Comparison of ENCODE assay signal across 19 mouse cellular contexts in genomic region chr9:114603876-114604540, GRCm38 (mm10). TPM values are rescaled to one million over a fixed set of nuclear protein-coding genes. Genes with fewer than 3 reads are reported as not detected.
DNase-seq lines count a peak whose midpoint lies in the region; ATAC-seq and TF ChIP-seq lines count a peak whose summit lies in the region.
"Had no signal": no experiment of that assay in that cellular context is flagged by ENCODE, and none has a peak within 500 bp of the region (broad histone marks: within the 10 kb centered on the region; RNA-seq: fewer than 3 reads in every experiment).

No protein-coding gene starts in this region.

- intact Hi-C loops in heart, postnatal 10 days (cut with DNase I) = no loop called here

- H3K4me2 ChIP-seq in hindbrain, embryonic 16.5 days (ENCODE audit: low read length) = no peak overlapping the region
- H3K4me2 ChIP-seq in forebrain, embryonic 16.5 days (ENCODE audit: low read length) = no peak overlapping the region
- H3K4me2 ChIP-seq: forebrain, embryonic 12.5 days; intestine, embryonic 15.5 days; limb, embryonic 13.5 days; midbrain, embryonic 12.5 days; neural tube, embryonic 15.5 days had no signal

- peak; percentile 76 for ATAC-seq in hindbrain, embryonic 16.5 days
- ATAC-seq in forebrain, embryonic 16.5 days = no peak
- ATAC-seq: intestine, embryonic 15.5 days had no signal

- peak overlapping the region; percentile 43 for H3K27ac ChIP-seq in thymus, adult 2 months (ENCODE audit: control insufficient read depth, insufficient read depth, low read length)
- H3K27ac ChIP-seq in hindbrain, embryonic 16.5 days (ENCODE audit: low read depth, low read length) = peak overlapping the region; percentile 39; the same call in 1 of the 2 replicates
- no peak overlapping the region for H3K27ac ChIP-seq in forebrain, embryonic 16.5 days (ENCODE audit: low read length)
- H3K27ac ChIP-seq: forebrain, embryonic 12.5 days; intestine, embryonic 15.5 days; limb, embryonic 13.5 days; midbrain, embryonic 12.5 days; neural tube, embryonic 15.5 days had no signal

- H3K9ac ChIP-seq in hindbrain, embryonic 16.5 days (ENCODE audit: low read depth, low read length) = no peak overlapping the region
- no peak overlapping the region for H3K9ac ChIP-seq in forebrain, embryonic 16.5 days (replicated peaks; ENCODE audit: low read depth, low read length)
- H3K9ac ChIP-seq: forebrain, embryonic 12.5 days; intestine, embryonic 15.5 days; limb, embryonic 13.5 days; midbrain, embryonic 12.5 days; neural tube, embryonic 15.5 days had no signal

- no peak overlapping the region for H3K4me3 ChIP-seq in thymus, adult 2 months (ENCODE audit: control insufficient read depth, insufficient read depth, low read length)
- H3K4me3 ChIP-seq in hindbrain, embryonic 16.5 days (ENCODE audit: low read length) = no peak overlapping the region
- H3K4me3 ChIP-seq in forebrain, embryonic 16.5 days (replicated peaks; ENCODE audit: low read length) = no peak overlapping the region
- H3K4me3 ChIP-seq: forebrain, embryonic 12.5 days; intestine, embryonic 15.5 days; limb, embryonic 13.5 days; midbrain, embryonic 12.5 days; neural tube, embryonic 15.5 days had no signal

- no peaks in the 10 kb centered on the region for H3K27me3 ChIP-seq in thymus, adult 2 months (ENCODE audit: control insufficient read depth, insufficient read depth, low read length)
- no peaks in the 10 kb centered on the region for H3K27me3 ChIP-seq in hindbrain, embryonic 16.5 days (replicated peaks; ENCODE audit: control insufficient read depth, insufficient read depth, low read length)
- no peaks in the 10 kb centered on the region for H3K27me3 ChIP-seq in forebrain, embryonic 16.5 days (replicated peaks; ENCODE audit: control insufficient read depth, insufficient read depth, low read length)
- H3K27me3 ChIP-seq: CH12.LX; forebrain, embryonic 12.5 days; intestine, embryonic 15.5 days; limb, embryonic 13.5 days; midbrain, embryonic 12.5 days; neural tube, embryonic 15.5 days had no signal

- TF ChIP-seq POLR2A in thymus, adult 2 months (IDR thresholded peaks at IDR 0.05; ENCODE audit: control insufficient read depth, extremely low read depth, insufficient read depth, low read length, poor library complexity) = no peak

- no peak for TF ChIP-seq CTCF in thymus, adult 2 months (IDR thresholded peaks at IDR 0.05; ENCODE audit: borderline replicate concordance, control insufficient read depth, extremely low read depth, insufficient read depth, low read length, poor library complexity)

- WGBS in thymus, adult 2 months = 51% methylated on average over 12 of the region's 12 CpGs
- 61% methylated on average over 12 of the region's 12 CpGs for WGBS in hindbrain, embryonic 16.5 days
- WGBS in forebrain, embryonic 16.5 days = 65% methylated on average over 12 of the region's 12 CpGs

- DNase-seq in thymus, adult 2 months = no peak
- DNase-seq in thymus, postnatal 25 days = no peak
- peak; percentile 38 for DNase-seq in cerebellum, adult 8-10 months
- no peak for DNase-seq in heart, adult 18-20 months
- DNase-seq in heart, postnatal 10 days = no peak
- DNase-seq: gastrocnemius, postnatal 14 days; kidney, postnatal 14 days; layer of hippocampus, postnatal 36 days; lung, adult 2 months; thymus, adult 18-20 months had no signal

- peaks cover 18% of the 10 kb centered on the region for H3K36me3 ChIP-seq in thymus, adult 2 months (ENCODE audit: control insufficient read depth, insufficient read depth, low read length)
- peaks cover 19% of the 10 kb centered on the region for H3K36me3 ChIP-seq in hindbrain, embryonic 16.5 days (ENCODE audit: control insufficient read depth, insufficient read depth, low read length)
- peaks cover 15% of the 10 kb centered on the region for H3K36me3 ChIP-seq in forebrain, embryonic 16.5 days (ENCODE audit: control insufficient read depth, insufficient read depth)

- H3K9me3 ChIP-seq in hindbrain, embryonic 16.5 days (ENCODE audit: control insufficient read depth, low read length) = no peaks in the 10 kb centered on the region
- no peaks in the 10 kb centered on the region for H3K9me3 ChIP-seq in forebrain, embryonic 16.5 days (ENCODE audit: control insufficient read depth, low read length)
- H3K9me3 ChIP-seq: forebrain, embryonic 12.5 days; intestine, embryonic 15.5 days; limb, embryonic 13.5 days; midbrain, embryonic 12.5 days; neural tube, embryonic 15.5 days had no signal

- peaks cover 9% of the 10 kb centered on the region for H3K4me1 ChIP-seq in thymus, adult 2 months (replicated peaks; ENCODE audit: control insufficient read depth, insufficient read depth, low read length)
- no peaks in the 10 kb centered on the region for H3K4me1 ChIP-seq in hindbrain, embryonic 16.5 days (ENCODE audit: control insufficient read depth, insufficient read depth, low read depth, low read length)
- H3K4me1 ChIP-seq in forebrain, embryonic 16.5 days (replicated peaks; ENCODE audit: control insufficient read depth, insufficient read depth, low read length) = no peaks in the 10 kb centered on the region
- H3K4me1 ChIP-seq: forebrain, embryonic 12.5 days; intestine, embryonic 15.5 days; limb, embryonic 13.5 days; midbrain, embryonic 12.5 days; neural tube, embryonic 15.5 days had no signal

RNA-seq across cellular contexts. Expression of gene Cnot10, which starts 36.0 kb away (rescaled TPM):
- 42.6 and 45.2 TPM in 2 replicates for polyA plus RNA-seq in thymus, adult 2 months (2012; rRNA removed)
- 52.1 and 57.1 TPM in 2 replicates for polyA plus RNA-seq in hindbrain, embryonic 16.5 days (2015; fragmentation: Nextera tagmentation; extraction: Ambion mirVana)
- 10 to 100 TPM; 21.2 to 22.5 TPM for total RNA-seq in heart, adult 18-20 months (2021)
- 61.2 and 64.0 TPM in 2 replicates for polyA plus RNA-seq in forebrain, embryonic 16.5 days (2015; fragmentation: Nextera tagmentation; extraction: Ambion mirVana)
- total RNA-seq in heart, postnatal 10 days (2021) = 10 to 100 TPM; 27.4 to 28.2 TPM

RNA-seq across cellular contexts. Expression of gene Trim71, which starts 39.8 kb away (rescaled TPM):
- 0.03 TPM in 1 of 2 replicates, not detected in the other for polyA plus RNA-seq in thymus, adult 2 months (2012; rRNA removed)
- polyA plus RNA-seq in hindbrain, embryonic 16.5 days (2015; fragmentation: Nextera tagmentation; extraction: Ambion mirVana) = 0.14 and 0.24 TPM in 2 replicates
- not detected for total RNA-seq in heart, adult 18-20 months (2021)
- polyA plus RNA-seq in forebrain, embryonic 16.5 days (2015; fragmentation: Nextera tagmentation; extraction: Ambion mirVana) = 0.12 and 0.13 TPM in 2 replicates
- total RNA-seq in heart, postnatal 10 days (2021) = not detected
- total RNA-seq: gastrocnemius, postnatal 14 days had no signal
- polyA plus RNA-seq: heart, embryonic 14.5 days had no signal
